Mouse (Mus musculus): ENCODE measurements around the gene Pde6c.

GRCm38 (mm10) chr19:38217696-38218095 is 85.1 kb downstream of the Pde6c start:
- TF ChIP-seq CTCF (IDR thresholded peaks at IDR 0.05; ENCODE audit: low read depth), result no peak
- no peak for TF ChIP-seq EP300 (optimal IDR thresholded peaks at IDR 0.05)
